Mouse (Mus musculus) left cerebral cortex, postnatal 36 days (tissue): ENCODE data around the gene Glp2r. TPM values are rescaled to one million over a fixed set of nuclear protein-coding genes. Genes with fewer than 3 reads are reported as not detected.

ENCODE experiments used
- DNase-seq, 2 experiments: peaks; one replicate each; pipeline ENCODE4 v3.0.0; 2021 to 2022; ENCODE audit warnings: low spot score in 2 of 2, mixed read lengths in 1 of 2
- intact Hi-C: fragments of 180-260 bp; cut with DNase I; formaldehyde crosslinking; loops from one replicate; pipeline ENCODE4 v1.15.1; 2025
- total RNA-seq, 2 experiments: library from RNA; stranded (reverse); gene quantifications; 2 replicates each; pipeline ENCODE4 v1.2.3; 2021

The Glp2r gene
- 1 to 10 TPM in 1 of 2 experiments, under 1 TPM in 1; 0.97 to 1.5 TPM for total RNA-seq

- no peak for DNase-seq
- intact Hi-C loops, result loop anchor here (10.0 kb wide), 1 partner anchor 86 kb away; no protein-coding TSS in a partner anchor
Measured at GRCm38 (mm10) chr11:67771053-67771452, at the start of gene Glp2r. Gene Glp2r, minus strand, starts transcription at chr11:67771153.

GRCm38 (mm10) chr11:67820221-67820620 is 49.3 kb upstream of the Glp2r start:
- DNase-seq, result peak; percentile 27 to 31
- intact Hi-C loops, result loop anchor here (2.0 kb wide), 1 partner anchor 35 kb away; no protein-coding TSS in a partner anchor

GRCm38 (mm10) chr11:67819604-67820003 is 48.7 kb upstream of the Glp2r start:
- peak; percentile 37 for DNase-seq
- intact Hi-C loops, result loop anchor here (2.0 to 5.0 kb wide), 3 partner anchors 35 to 588 kb away; no protein-coding TSS in a partner anchor

GRCm38 (mm10) chr11:67811535-67811934 is 40.6 kb upstream of the Glp2r start:
- intact Hi-C loops, result no loop called here
- no peak for DNase-seq

GRCm38 (mm10) chr11:67808051-67808450 is 37.1 kb upstream of the Glp2r start:
- intact Hi-C loops, result no loop called here
- no peak for DNase-seq

- intact Hi-C loops, result no loop called here
Measured at GRCm38 (mm10) chr11:67806832-67807597, 36.1 kb upstream of the Glp2r start.

GRCm38 (mm10) chr11:67805538-67805937 is 34.6 kb upstream of the Glp2r start:
- DNase-seq, result no peak
- intact Hi-C loops, result no loop called here

More at GRCm38 (mm10) chr11:67806832-67807597, 36.1 kb upstream of the Glp2r start:
- no peak for DNase-seq

GRCm38 (mm10) chr11:67801169-67801568 is 30.2 kb upstream of the Glp2r start:
- no peak for DNase-seq
- intact Hi-C loops, result no loop called here

GRCm38 (mm10) chr11:67800130-67800723 is 29.3 kb upstream of the Glp2r start:
- intact Hi-C loops, result no loop called here
- no peak for DNase-seq

- DNase-seq, result no peak
- intact Hi-C loops, result no loop called here
Measured at GRCm38 (mm10) chr11:67797931-67798330, 27.0 kb upstream of the Glp2r start, which contains the start of gene Dhrs7c. Gene Dhrs7c, plus strand, starts transcription at chr11:67798187.

GRCm38 (mm10) chr11:67790182-67790581 is 19.2 kb upstream of the Glp2r start:
- intact Hi-C loops, result no loop called here
- no peak for DNase-seq

- intact Hi-C loops, result loop anchor here (10.0 kb wide), 1 partner anchor 90 kb away; no protein-coding TSS in a partner anchor
- no peak for DNase-seq
Measured at GRCm38 (mm10) chr11:67774379-67774778, 3.4 kb upstream of the Glp2r start, which contains the start of gene Gsg1l2. Gene Gsg1l2, plus strand, starts transcription at chr11:67774608.

GRCm38 (mm10) chr11:67772577-67772976 is 1.6 kb upstream of the Glp2r start:
- intact Hi-C loops, result loop anchor here (10.0 kb wide), 1 partner anchor 88 kb away; no protein-coding TSS in a partner anchor
- peak in 1 of 2 experiments; percentile 56 for DNase-seq

- no peak for DNase-seq
- intact Hi-C loops, result loop anchor here (10.0 kb wide), 1 partner anchor 87 kb away; no protein-coding TSS in a partner anchor
Measured at GRCm38 (mm10) chr11:67771691-67772090, 738 bp upstream of the Glp2r start.

GRCm38 (mm10) chr11:67757373-67758167 is 13.4 kb downstream of the Glp2r start:
- intact Hi-C loops, result no loop called here
- no peak for DNase-seq

- intact Hi-C loops, result no loop called here
- no peak for DNase-seq
Measured at GRCm38 (mm10) chr11:67756287-67756686, 14.7 kb downstream of the Glp2r start.

- intact Hi-C loops, result no loop called here
- no peak for DNase-seq
Measured at GRCm38 (mm10) chr11:67741569-67741968, 29.4 kb downstream of the Glp2r start.

- intact Hi-C loops, result no loop called here
- no peak for DNase-seq
Measured at GRCm38 (mm10) chr11:67738846-67739490, 32.0 kb downstream of the Glp2r start.

GRCm38 (mm10) chr11:67738345-67738744 is 32.6 kb downstream of the Glp2r start:
- DNase-seq, result no peak
- intact Hi-C loops, result no loop called here
